10 mouse cellular contexts compared by ENCODE assay signal in genomic region chr13:37967565-37967964, GRCm38 (mm10). TPM values are rescaled to one million over a fixed set of nuclear protein-coding genes. Genes with fewer than 3 reads are reported as not detected.
DNase-seq lines count a peak whose midpoint lies in the region; ATAC-seq and TF ChIP-seq lines count a peak whose summit lies in the region.
"Had no signal": no experiment of that assay in that cellular context is flagged by ENCODE, and none has a peak within 500 bp of the region (broad histone marks: within the 10 kb centered on the region; RNA-seq: fewer than 3 reads in every experiment).

No protein-coding gene starts in this region.

- no peak for TF ChIP-seq POLR2A in CH12.LX (IDR thresholded peaks at IDR 0.05; ENCODE audit: low read depth, low read length)

- H3K9me3 ChIP-seq in heart, embryonic 15.5 days (replicated peaks) = no peaks in the 10 kb centered on the region
- H3K9me3 ChIP-seq in CH12.LX (replicated peaks; ENCODE audit: low read length) = no peaks in the 10 kb centered on the region
- H3K9me3 ChIP-seq in embryonic facial prominence, embryonic 13.5 days = no peaks in the 10 kb centered on the region
- H3K9me3 ChIP-seq in limb, embryonic 15.5 days = no peaks in the 10 kb centered on the region

- dilution Hi-C loops in CH12.LX (cut with MboI; ENCODE audit: extremely low pct_ligation_motif_present, extremely low pct_unique_long_range_greater_than_20kb, low sequenced_read_pairs) = no loop called here

- H3K36me3 ChIP-seq in heart, embryonic 15.5 days = no peaks in the 10 kb centered on the region
- H3K36me3 ChIP-seq in CH12.LX (replicated peaks in 1 of 2; ENCODE audit: control insufficient read depth in 1 of 2, insufficient read depth in 1 of 2, low read length in 1 of 2) = peaks cover 6 to 23% of the 10 kb centered on the region in 2 experiments
- no peaks in the 10 kb centered on the region for H3K36me3 ChIP-seq in embryonic facial prominence, embryonic 13.5 days
- H3K36me3 ChIP-seq in limb, embryonic 15.5 days = no peaks in the 10 kb centered on the region

- in situ Hi-C loops in CH12.LX (cut with MboI; ENCODE audit: low pct_ligation_motif_present, low pct_unique_long_range_greater_than_20kb, low sequenced_read_pairs) = loop anchor here (25.0 kb wide), 1 partner anchor 430 kb away; no protein-coding TSS in a partner anchor

- WGBS in heart, embryonic 15.5 days = 52% methylated on average over 10 of the region's 10 CpGs
- WGBS in embryonic facial prominence, embryonic 13.5 days = 23% methylated on average over 10 of the region's 10 CpGs
- WGBS in limb, embryonic 15.5 days = 48% methylated on average over 10 of the region's 10 CpGs

- H3K9ac ChIP-seq in heart, embryonic 15.5 days = no peak overlapping the region
- H3K9ac ChIP-seq in CH12.LX (ENCODE audit: insufficient read depth, low read depth) = no peak overlapping the region; the same call in 1 of the 2 replicates
- 0 out of 2 replicates have a peak overlapping the region, but pooled peaks have one; percentile 21 for H3K9ac ChIP-seq in embryonic facial prominence, embryonic 13.5 days
- no peak overlapping the region for H3K9ac ChIP-seq in limb, embryonic 15.5 days
- H3K9ac ChIP-seq: liver, embryonic 14.5 days had no signal

- DNase-seq in heart, adult 9 months (ENCODE audit: low spot score in 2 of 2) = no peak
- DNase-seq in CH12.LX (ENCODE audit: extremely low read depth) = no peak
- DNase-seq: right cerebral cortex, postnatal 4 days had no signal

- TF ChIP-seq CTCF in CH12.LX (conservative IDR thresholded peaks at IDR 0.05 in 1 of 2, IDR thresholded peaks at IDR 0.05 in 1 of 2; ENCODE audit: low read depth in 2 of 2, low read length in 2 of 2) = no peak

- H3K27me3 ChIP-seq in heart, embryonic 15.5 days = no peaks in the 10 kb centered on the region
- no peaks in the 10 kb centered on the region for H3K27me3 ChIP-seq in CH12.LX (replicated peaks)
- H3K27me3 ChIP-seq in embryonic facial prominence, embryonic 13.5 days = no peaks in the 10 kb centered on the region
- H3K27me3 ChIP-seq in limb, embryonic 15.5 days = no peaks in the 10 kb centered on the region

- peak overlapping the region; percentile 23; the same call in 1 of the 2 replicates for H3K4me2 ChIP-seq in heart, embryonic 15.5 days
- H3K4me2 ChIP-seq in CH12.LX (ENCODE audit: insufficient read depth, low read depth, poor library complexity, severe bottlenecking) = peak overlapping the region; percentile 53; the same call in 1 of the 2 replicates
- H3K4me2 ChIP-seq in embryonic facial prominence, embryonic 13.5 days = peak overlapping the region; percentile 46
- 0 out of 2 replicates have a peak overlapping the region, but pooled peaks have one; percentile 5 for H3K4me2 ChIP-seq in limb, embryonic 15.5 days

- no peak for TF ChIP-seq RAD21 in CH12.LX (IDR thresholded peaks at IDR 0.05; ENCODE audit: low read depth, low read length)

- ATAC-seq in heart, embryonic 15.5 days (replicated peaks; ENCODE audit: insufficient number of reproducible peaks, insufficient read depth, low FRiP score, low read depth) = no peak
- ATAC-seq in embryonic facial prominence, embryonic 13.5 days (ENCODE audit: insufficient number of reproducible peaks, insufficient read depth, low FRiP score, low TSS enrichment, low read depth) = no peak
- no peak for ATAC-seq in limb, embryonic 15.5 days (ENCODE audit: insufficient number of reproducible peaks, low FRiP score, low TSS enrichment, low read depth)
- ATAC-seq in CD4-positive, CD25-positive, alpha-beta regulatory T cell, adult 4 months = no peak
- no peak for ATAC-seq in frontal cortex, adult (ENCODE audit: low TSS enrichment)
- ATAC-seq in inflammation-experienced regulatory T-cells, adult 6 months = no peak

- H3K79me2 ChIP-seq in CH12.LX (replicated peaks; ENCODE audit: control insufficient read depth, extremely low read depth, insufficient read depth, poor library complexity, severe bottlenecking) = no peaks in the 10 kb centered on the region

- H3K4me3 ChIP-seq in heart, embryonic 15.5 days = no peak overlapping the region
- peak overlapping the region in 1 of 3 experiments; percentile 42 for H3K4me3 ChIP-seq in CH12.LX (replicated peaks in 1 of 3; ENCODE audit: low read depth in 2 of 3, low read length in 2 of 3, poor library complexity in 1 of 3)
- H3K4me3 ChIP-seq in embryonic facial prominence, embryonic 13.5 days = peak overlapping the region; percentile 13; the same call in 1 of the 2 replicates
- H3K4me3 ChIP-seq in limb, embryonic 15.5 days = no peak overlapping the region

- peaks cover 26% of the 10 kb centered on the region for H3K4me1 ChIP-seq in heart, embryonic 15.5 days (replicated peaks)
- H3K4me1 ChIP-seq in CH12.LX (ENCODE audit: control insufficient read depth in 1 of 2, insufficient read depth in 2 of 2) = peaks cover 18 to 62% of the 10 kb centered on the region in 2 experiments
- peaks cover 41% of the 10 kb centered on the region for H3K4me1 ChIP-seq in embryonic facial prominence, embryonic 13.5 days
- H3K4me1 ChIP-seq in limb, embryonic 15.5 days = peaks cover 33% of the 10 kb centered on the region

- no peak for TF ChIP-seq EP300 in CH12.LX (IDR thresholded peaks at IDR 0.05; ENCODE audit: low read length)

- H3K27ac ChIP-seq in heart, embryonic 15.5 days = no peak overlapping the region
- peak overlapping the region; percentile 85 for H3K27ac ChIP-seq in CH12.LX (ENCODE audit: insufficient read depth, low read depth)
- H3K27ac ChIP-seq in embryonic facial prominence, embryonic 13.5 days = peak overlapping the region; percentile 28; the same call in 1 of the 2 replicates
- H3K27ac ChIP-seq in limb, embryonic 15.5 days = no peak overlapping the region
- H3K27ac ChIP-seq: liver, embryonic 14.5 days had no signal

TF ChIP-seq in CH12.LX, 34 proteins besides CTCF, POLR2A, EP300 and RAD21:
- TF ChIP-seq JUND (conservative IDR thresholded peaks at IDR 0.05; ENCODE audit: low read depth, low read length) = no peak
- no peak for TF ChIP-seq TBP (conservative IDR thresholded peaks at IDR 0.05; ENCODE audit: low read depth, low read length)
- no peak for TF ChIP-seq MAZ (IDR thresholded peaks at IDR 0.05; ENCODE audit: low read depth, low read length)
- TF ChIP-seq BHLHE40 (IDR thresholded peaks at IDR 0.05; ENCODE audit: low read depth, low read length) = no peak
- no peak for TF ChIP-seq KAT2A (IDR thresholded peaks at IDR 0.05; ENCODE audit: insufficient replicate concordance, low read length)
- no peak for TF ChIP-seq JUN (IDR thresholded peaks at IDR 0.05; ENCODE audit: insufficient read depth, low read depth, low read length)
- no peak for TF ChIP-seq PAX5 (IDR thresholded peaks at IDR 0.05; ENCODE audit: low read length)
- no peak for TF ChIP-seq USF1 (IDR thresholded peaks at IDR 0.05; ENCODE audit: low read depth, low read length)
- TF ChIP-seq RCOR1 (conservative IDR thresholded peaks at IDR 0.05; ENCODE audit: low read depth, low read length) = no peak
- no peak for TF ChIP-seq ZNF384 (IDR thresholded peaks at IDR 0.05; ENCODE audit: low read depth, low read length)
- TF ChIP-seq ZKSCAN1 (IDR thresholded peaks at IDR 0.05; ENCODE audit: borderline replicate concordance, low read depth, low read length) = no peak

RNA-seq across cellular contexts. Expression of gene Ssr1, which starts 26.5 kb away (rescaled TPM):
- polyA plus RNA-seq in heart, embryonic 15.5 days (2015; fragmentation: Nextera tagmentation; extraction: Ambion mirVana) = 78.6 and 79.1 TPM in 2 replicates
- total RNA-seq in CH12.LX (2012; rRNA removed) (67.1 and 85.9 TPM in 2 replicates), CH12.LX (2014; rRNA removed) (145 and 150 TPM in 2 replicates)
- polyA plus RNA-seq in CH12.LX (2012; ENCODE audit: insufficient read length, low read depth) = 163 and 167 TPM in 2 replicates
- polyA plus RNA-seq in embryonic facial prominence, embryonic 13.5 days (2015; fragmentation: Nextera tagmentation; extraction: Ambion mirVana) = 133 and 144 TPM in 2 replicates
- 152 TPM in 2 replicates for polyA plus RNA-seq in limb, embryonic 15.5 days (2015; fragmentation: Nextera tagmentation; extraction: Ambion mirVana)
- polyA plus RNA-seq in CD4-positive, CD25-positive, alpha-beta regulatory T cell, adult 4 months (2017; shearing (Covaris generic)) = 100 to 1,000 TPM; 103 to 115 TPM
- polyA plus RNA-seq in inflammation-experienced regulatory T-cells, adult 6 months (2017; shearing (Covaris generic)) = 100 to 1,000 TPM in 1 of 3 experiments, 10 to 100 TPM in 2; 90.4 to 169 (median 97.7) TPM

Comparison
In these comparisons a context has a peak if more than half of its experiments do, and no peak if none do; other contexts are left out.
1. H3K27ac ChIP-seq: peak in CH12.LX (single experiment) and embryonic facial prominence, embryonic 13.5 days (single experiment); none in heart, embryonic 15.5 days (single experiment) and limb, embryonic 15.5 days (single experiment).
2. Peak in every context shown above with its lines, with median percentiles within 50 percentile points of each other: H3K4me2 ChIP-seq.